Mouse (Mus musculus) liver, postnatal 0 days (tissue): Measurements from ENCODE around the gene March1. TPM values are rescaled to one million over a fixed set of nuclear protein-coding genes. Genes with fewer than 3 reads are reported as not detected.

Experiments used
- ATAC-seq: fragments of 200-750 bp; cut with Nextera tagmentation; 2 replicates; pipeline ENCODE4 v1.8.0; 2017; ENCODE audit warnings: mild to moderate bottlenecking, moderate library complexity
- DNase-seq: peaks from one replicate; pipeline ENCODE4 v3.0.0-alpha.2; 2016
- H3K27ac ChIP-seq: fragments of 300-500 bp; sonication (generic); 2 replicates; pipeline ENCODE4 v1.5.1; 2014; ENCODE audit warnings: antibody characterized with exemption, moderate library complexity, mild to moderate bottlenecking, low read depth
- H3K27me3 ChIP-seq: fragments of 300-500 bp; sonication (generic); 2 replicates; pipeline ENCODE4 v1.6.1; 2014; ENCODE audit warnings: low read length, control low read depth, mixed read lengths; ENCODE audit not compliant: insufficient read depth
- H3K36me3 ChIP-seq: fragments of 300-500 bp; sonication (generic); replicated peaks from 2 replicates; pipeline ENCODE4 v1.6.1; 2014; ENCODE audit warnings: mild to moderate bottlenecking, control low read depth, low read length, moderate library complexity, mixed read lengths; ENCODE audit not compliant: insufficient read depth
- H3K4me1 ChIP-seq: fragments of 300-500 bp; sonication (generic); 2 replicates; pipeline ENCODE4 v1.6.1; 2014; ENCODE audit warnings: antibody characterized with exemption, mild to moderate bottlenecking, control low read depth; ENCODE audit not compliant: insufficient read depth
- H3K4me2 ChIP-seq: fragments of 300-500 bp; sonication (generic); 2 replicates; pipeline ENCODE4 v1.6.1; 2014; ENCODE audit warnings: low read depth, mild to moderate bottlenecking, low read length, moderate library complexity, mixed read lengths
- H3K4me3 ChIP-seq: fragments of 300-500 bp; sonication (generic); 2 replicates; pipeline ENCODE4 v1.5.1; 2014; ENCODE audit warnings: low read depth, low read length
- H3K9ac ChIP-seq: fragments of 300-500 bp; sonication (generic); replicated peaks from 2 replicates; pipeline ENCODE4 v1.6.1; 2014; ENCODE audit warnings: mild to moderate bottlenecking, moderate library complexity
- H3K9me3 ChIP-seq: fragments of 300-500 bp; sonication (generic); 2 replicates; pipeline ENCODE4 v1.6.1; 2016; ENCODE audit warnings: mild to moderate bottlenecking, control low read depth, low read length, mixed read lengths
- CTCF ChIP-seq: sonication (generic); IDR thresholded peaks from 2 replicates; pipeline ENCODE4 v1.5.1; 2016; ENCODE audit warnings: antibody characterized with exemption, low read depth
- EP300 ChIP-seq: IDR thresholded peaks from 2 replicates; pipeline ENCODE4 v1.6.1; 2016; ENCODE audit warnings: antibody characterized with exemption, low read depth, mild to moderate bottlenecking
- WGBS: fragments of 180-500 bp; shearing (Covaris S2); extraction: QIAGEN DNeasy Blood & Tissue Kit; methylation state at CpG from one replicate; pipeline ENCODE4 v1.1.7; 2014; ENCODE audit not compliant: insufficient replicate concordance; 5-methylcytosine and 5-hydroxymethylcytosine counted together
- polyA plus RNA-seq: library from polyadenylated mRNA; unstranded; fragments of >200 nt; fragmentation: Nextera tagmentation; extraction: Ambion mirVana; gene quantifications from 2 replicates; pipeline ENCODE4 v1.2.1, GENCODE M21; 2015

March1 gene
- polyA plus RNA-seq, 1 experiment from 2014 or later = 1.4 TPM

- no peaks in the 10 kb centered on the region for H3K27me3 ChIP-seq
- no peak overlapping the region for H3K4me2 ChIP-seq
- H3K4me1 ChIP-seq = no peaks in the 10 kb centered on the region
- H3K27ac ChIP-seq = no peak overlapping the region
- TF ChIP-seq CTCF = no peak
- TF ChIP-seq EP300 = no peak
- WGBS = 68% methylated on average over 1 of the region's 1 CpGs
- no peak overlapping the region for H3K4me3 ChIP-seq
- no peak for ATAC-seq
- H3K9me3 ChIP-seq = no peaks in the 10 kb centered on the region
- no peak for DNase-seq
- H3K36me3 ChIP-seq = no peaks in the 10 kb centered on the region
- H3K9ac ChIP-seq = no peak overlapping the region
Observed at GRCm38 (mm10) chr8:65645502-65645901, 27.8 kb downstream of the March1 start.

GRCm38 (mm10) chr8:65645945-65646344, 28.2 kb downstream of the March1 start:
- Histone ChIP-seq H3K4me3 (no peak overlapping the region), H3K4me1 (no peaks in the 10 kb centered on the region), H3K27ac (no peak overlapping the region), H3K9ac (no peak overlapping the region), H3K27me3 (no peaks in the 10 kb centered on the region), H3K9me3 (no peaks in the 10 kb centered on the region), H3K36me3 (no peaks in the 10 kb centered on the region), H3K4me2 (no peak overlapping the region)
- TF ChIP-seq EP300 = no peak
- no peak for TF ChIP-seq CTCF
- WGBS = 72% methylated on average over 1 of the region's 1 CpGs
- DNase-seq (no peak), ATAC-seq (no peak)

GRCm38 (mm10) chr8:65655924-65656323, 38.2 kb downstream of the March1 start:
- no peak for ATAC-seq
- H3K9ac ChIP-seq = no peak overlapping the region
- no peaks in the 10 kb centered on the region for H3K36me3 ChIP-seq
- DNase-seq = no peak
- H3K4me1 ChIP-seq = no peaks in the 10 kb centered on the region
- no peaks in the 10 kb centered on the region for H3K27me3 ChIP-seq
- H3K4me2 ChIP-seq = no peak overlapping the region
- TF ChIP-seq CTCF (no peak), EP300 (no peak)
- H3K9me3 ChIP-seq = no peaks in the 10 kb centered on the region
- no peak overlapping the region for H3K4me3 ChIP-seq
- 59% methylated on average over 6 of the region's 6 CpGs for WGBS
- no peak overlapping the region for H3K27ac ChIP-seq

GRCm38 (mm10) chr8:65661885-65662284, 44.2 kb downstream of the March1 start:
- 80% methylated on average over 2 of the region's 2 CpGs for WGBS
- H3K27ac ChIP-seq = no peak overlapping the region

GRCm38 (mm10) chr8:65665786-65666185, 48.1 kb downstream of the March1 start:
- Histone ChIP-seq H3K9me3 (no peaks in the 10 kb centered on the region), H3K4me1 (no peaks in the 10 kb centered on the region), H3K27me3 (no peaks in the 10 kb centered on the region), H3K4me2 (no peak overlapping the region), H3K36me3 (no peaks in the 10 kb centered on the region), H3K9ac (no peak overlapping the region), H3K27ac (no peak overlapping the region), H3K4me3 (no peak overlapping the region)
- WGBS = 85% methylated on average over 2 of the region's 2 CpGs
- ATAC-seq (no peak), DNase-seq (no peak)
- TF ChIP-seq EP300 (no peak), CTCF (no peak)

More at GRCm38 (mm10) chr8:65661885-65662284, 44.2 kb downstream of the March1 start:
- Histone ChIP-seq H3K9me3 (no peaks in the 10 kb centered on the region), H3K4me3 (no peak overlapping the region), H3K27me3 (no peaks in the 10 kb centered on the region), H3K36me3 (no peaks in the 10 kb centered on the region), H3K9ac (no peak overlapping the region), H3K4me2 (no peak overlapping the region), H3K4me1 (no peaks in the 10 kb centered on the region)
- DNase-seq = no peak
- no peak for ATAC-seq
- no peak for TF ChIP-seq CTCF
- no peak for TF ChIP-seq EP300

- Histone ChIP-seq H3K9me3 (no peaks in the 10 kb centered on the region), H3K27ac (no peak overlapping the region), H3K9ac (no peak overlapping the region), H3K27me3 (no peaks in the 10 kb centered on the region), H3K36me3 (no peaks in the 10 kb centered on the region), H3K4me3 (no peak overlapping the region), H3K4me2 (no peak overlapping the region), H3K4me1 (no peaks in the 10 kb centered on the region)
- ATAC-seq (no peak), DNase-seq (no peak)
- TF ChIP-seq CTCF = no peak
- no peak for TF ChIP-seq EP300
Observed at GRCm38 (mm10) chr8:65743066-65743465, 125.4 kb downstream of the March1 start.

- H3K4me3 ChIP-seq = no peak overlapping the region
- H3K4me1 ChIP-seq = no peaks in the 10 kb centered on the region
- H3K36me3 ChIP-seq = no peaks in the 10 kb centered on the region
- ATAC-seq (no peak), DNase-seq (no peak)
- no peak overlapping the region for H3K27ac ChIP-seq
- TF ChIP-seq CTCF (no peak), EP300 (no peak)
- WGBS = 58% methylated on average over 2 of the region's 2 CpGs
- no peaks in the 10 kb centered on the region for H3K27me3 ChIP-seq
- no peak overlapping the region for H3K4me2 ChIP-seq
- H3K9me3 ChIP-seq = no peaks in the 10 kb centered on the region
- no peak overlapping the region for H3K9ac ChIP-seq
Observed at GRCm38 (mm10) chr8:65775815-65776214, 158.1 kb downstream of the March1 start.
